Mouse (Mus musculus) thymus, postnatal 25 days (tissue): ENCODE results near the gene Amigo2.
A peak's percentile ranks its signal among the peaks of the same experiment; 100 is the strongest.
"Not testable (repeated sequence)": the region's sequence is repeated elsewhere in the genome, so short reads cannot be mapped to it uniquely, and the experiment has no call there.

Experiments
- DNase-seq: peaks from one replicate; pipeline ENCODE4 v3.0.0; 2022

Amigo2 gene

GRCm38 (mm10) chr15:97212501-97213477, 34.3 kb downstream of the Amigo2 start:
- peak; percentile 10 for DNase-seq

- not testable (repeated sequence) for DNase-seq
Measured at GRCm38 (mm10) chr15:97209754-97210153, 37.3 kb downstream of the Amigo2 start.

GRCm38 (mm10) chr15:97206506-97206905, 40.6 kb downstream of the Amigo2 start:
- DNase-seq = no peak

- DNase-seq = no peak
Measured at GRCm38 (mm10) chr15:97205776-97206175, 41.3 kb downstream of the Amigo2 start.

GRCm38 (mm10) chr15:97204889-97205288, 42.2 kb downstream of the Amigo2 start:
- DNase-seq = no peak

GRCm38 (mm10) chr15:97196644-97197043, 50.4 kb downstream of the Amigo2 start:
- DNase-seq = no peak

GRCm38 (mm10) chr15:97195628-97196027, 51.5 kb downstream of the Amigo2 start:
- peak; percentile 22 for DNase-seq
